Mouse (Mus musculus): ENCODE measurements around the gene Dcun1d2.

Gene Dcun1d2

GRCm38 (mm10) chr8:13254019-13254418 lies 33.9 kb downstream of the Dcun1d2 start, which contains the start of gene Adprhl1:
TSS of gene Adprhl1 (minus strand) at chr8:13254162.
- peak; percentile 75 to 79 for DNase-seq (ENCODE audit: low spot score in 2 of 2)

- DNase-seq (ENCODE audit: low spot score in 2 of 2): no peak
Measured at GRCm38 (mm10) chr8:13253413-13253812, 34.5 kb downstream of the Dcun1d2 start.

- DNase-seq (ENCODE audit: low spot score in 2 of 2): no peak
Measured at GRCm38 (mm10) chr8:13252837-13253236, 35.1 kb downstream of the Dcun1d2 start.

- DNase-seq (ENCODE audit: low spot score in 2 of 2): no peak
Measured at GRCm38 (mm10) chr8:13244343-13244880, 43.5 kb downstream of the Dcun1d2 start.

DNA sequence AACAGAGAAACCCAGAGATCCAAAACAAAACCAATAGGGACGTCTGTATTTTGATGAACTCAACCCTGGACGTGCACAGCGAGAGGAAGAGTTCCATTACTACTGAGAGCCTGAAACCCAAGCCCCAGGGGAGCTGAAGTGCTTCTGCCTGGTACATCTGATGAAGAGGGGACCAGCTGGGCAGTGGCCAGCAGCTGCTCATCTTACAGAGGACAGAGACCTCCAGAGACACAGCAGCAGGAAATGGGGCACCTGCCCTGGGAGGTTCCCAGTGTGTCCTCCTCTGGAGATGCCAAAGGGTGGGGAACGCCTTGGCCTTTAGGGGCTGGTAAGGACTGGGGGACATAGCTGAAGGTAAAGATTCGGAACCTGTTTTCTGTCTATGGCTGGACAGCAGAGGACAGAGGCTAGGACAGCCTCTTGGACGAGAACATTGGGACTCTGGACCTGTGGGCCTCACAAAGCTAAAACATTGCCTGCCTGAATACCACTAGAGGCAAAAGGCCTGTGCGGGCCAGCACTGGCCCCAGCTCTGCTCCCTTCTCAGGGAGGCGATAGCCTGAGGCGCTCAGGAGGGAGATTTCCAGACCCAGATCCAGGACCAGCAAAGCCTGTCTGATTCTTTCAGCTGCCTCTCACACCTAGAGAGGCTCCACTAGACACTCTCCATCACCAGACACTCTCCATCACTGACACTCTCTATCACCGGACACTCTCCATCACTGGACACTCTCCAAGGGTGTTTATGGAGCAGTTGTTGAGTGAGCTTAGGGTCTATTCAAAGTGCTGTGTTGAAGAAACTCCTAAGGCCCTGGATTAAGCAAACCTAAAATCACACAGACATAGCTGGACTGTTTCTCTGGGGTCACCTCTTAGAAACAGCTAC lies 44.7 kb downstream of the Dcun1d2 start:
- DNase-seq (ENCODE audit: low spot score in 2 of 2): no peak

- no peak for DNase-seq (ENCODE audit: low spot score in 2 of 2)
Measured at GRCm38 (mm10) chr8:13240691-13241090, 47.2 kb downstream of the Dcun1d2 start.

GRCm38 (mm10) chr8:13240055-13240454 lies 47.9 kb downstream of the Dcun1d2 start:
- no peak for DNase-seq (ENCODE audit: low spot score in 2 of 2)

- DNase-seq (ENCODE audit: low spot score in 2 of 2): no peak
Measured at GRCm38 (mm10) chr8:13234803-13235202, 53.1 kb downstream of the Dcun1d2 start.

GRCm38 (mm10) chr8:13230471-13230870 lies 57.5 kb downstream of the Dcun1d2 start:
- no peak for DNase-seq (ENCODE audit: low spot score in 2 of 2)

GRCm38 (mm10) chr8:13229802-13230201 lies 58.1 kb downstream of the Dcun1d2 start:
- DNase-seq (ENCODE audit: low spot score in 2 of 2): no peak

DNA sequence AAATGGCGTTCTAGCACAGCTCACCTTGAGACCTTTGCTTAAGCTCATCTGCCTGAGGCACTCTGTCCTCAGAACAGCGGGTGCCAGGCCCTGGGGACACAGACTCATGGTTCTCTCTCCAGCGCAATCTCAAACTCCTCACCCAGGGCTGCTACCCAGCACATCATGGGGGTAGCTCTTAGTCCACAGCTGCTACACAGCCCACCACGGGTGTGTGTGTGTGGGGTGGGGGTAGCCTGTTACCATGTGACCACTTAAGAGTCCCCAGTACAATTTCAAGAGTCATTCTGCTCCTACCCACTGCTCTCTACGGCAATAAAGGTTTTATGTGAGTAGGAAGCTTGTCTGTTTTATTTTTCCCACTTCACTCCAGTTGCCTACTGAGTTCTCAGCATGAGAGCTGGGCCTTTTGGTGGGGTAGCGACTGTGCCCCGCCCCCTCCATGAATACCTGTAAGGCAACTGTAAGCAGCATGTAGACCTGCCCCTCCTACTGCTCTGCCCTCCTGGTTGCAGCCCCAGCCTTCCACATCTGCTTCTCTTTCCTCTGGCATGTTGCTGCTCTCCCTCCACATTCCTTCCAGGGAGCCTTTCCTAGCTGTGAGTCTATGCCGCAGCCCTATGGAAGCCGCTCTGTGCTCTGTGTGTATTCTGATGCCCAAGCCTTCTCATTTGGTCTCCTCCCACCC lies 58.9 kb downstream of the Dcun1d2 start:
- DNase-seq (ENCODE audit: low spot score in 2 of 2): no peak

DNA sequence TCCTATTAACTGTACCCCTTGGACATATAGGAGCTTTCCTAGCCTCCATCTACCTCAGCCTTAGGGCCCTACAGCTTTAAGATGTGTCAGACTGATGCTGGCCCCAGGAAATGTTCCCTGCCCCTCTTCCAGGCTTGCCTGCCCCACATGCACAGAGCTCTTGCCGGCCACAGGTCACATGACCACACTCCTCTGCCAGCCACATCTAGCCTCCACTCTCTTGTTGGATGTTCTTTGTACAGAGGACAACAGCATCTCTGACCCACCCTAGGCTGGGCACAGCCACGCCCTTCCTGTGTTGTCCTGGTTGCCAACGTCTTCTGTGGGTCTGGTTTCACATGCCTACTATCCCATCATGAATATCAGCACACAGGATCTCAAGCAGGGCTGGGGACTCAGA lies 60.7 kb downstream of the Dcun1d2 start:
- no peak for DNase-seq (ENCODE audit: low spot score in 2 of 2)

GRCm38 (mm10) chr8:13226288-13226687 lies 61.6 kb downstream of the Dcun1d2 start:
- DNase-seq (ENCODE audit: low spot score in 2 of 2): no peak

DNA sequence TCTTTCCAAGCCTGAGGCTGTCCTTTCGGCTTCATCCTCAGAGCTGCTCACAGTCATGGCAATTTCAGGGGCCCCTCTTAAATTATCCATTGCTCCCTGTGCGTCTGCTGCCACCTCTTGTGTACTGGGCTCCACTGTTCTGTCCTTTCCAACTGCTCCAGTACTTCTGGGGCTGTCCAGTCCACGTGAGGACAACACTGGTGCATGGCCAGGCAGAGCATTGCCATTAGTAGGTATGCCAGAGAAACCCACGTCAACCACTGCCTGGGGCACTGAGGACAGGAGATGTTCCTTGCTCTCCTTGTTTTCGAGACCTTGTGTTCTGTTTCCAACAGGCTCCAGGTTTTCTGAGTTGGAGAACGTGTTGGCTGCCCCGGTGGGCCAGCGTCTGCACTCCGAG lies 63.5 kb downstream of the Dcun1d2 start:
- DNase-seq (ENCODE audit: low spot score in 2 of 2): no peak

GRCm38 (mm10) chr8:13218441-13218840 lies 69.5 kb downstream of the Dcun1d2 start:
- no peak for DNase-seq (ENCODE audit: low spot score in 2 of 2)

GRCm38 (mm10) chr8:13217986-13218385 lies 69.9 kb downstream of the Dcun1d2 start:
- DNase-seq (ENCODE audit: low spot score in 2 of 2): no peak

- DNase-seq (ENCODE audit: low spot score in 2 of 2): no peak
Measured at GRCm38 (mm10) chr8:13217093-13217492, 70.8 kb downstream of the Dcun1d2 start.

- no peak for DNase-seq (ENCODE audit: low spot score in 2 of 2)
Measured at GRCm38 (mm10) chr8:13216386-13216785, 71.5 kb downstream of the Dcun1d2 start.

- peak; percentile 84 to 88 for DNase-seq (ENCODE audit: low spot score in 2 of 2)
Measured at GRCm38 (mm10) chr8:13213479-13214268, 74.3 kb downstream of the Dcun1d2 start.

- DNase-seq (ENCODE audit: low spot score in 2 of 2): no peak
Measured at GRCm38 (mm10) chr8:13209770-13210169, 78.2 kb downstream of the Dcun1d2 start.

DNA sequence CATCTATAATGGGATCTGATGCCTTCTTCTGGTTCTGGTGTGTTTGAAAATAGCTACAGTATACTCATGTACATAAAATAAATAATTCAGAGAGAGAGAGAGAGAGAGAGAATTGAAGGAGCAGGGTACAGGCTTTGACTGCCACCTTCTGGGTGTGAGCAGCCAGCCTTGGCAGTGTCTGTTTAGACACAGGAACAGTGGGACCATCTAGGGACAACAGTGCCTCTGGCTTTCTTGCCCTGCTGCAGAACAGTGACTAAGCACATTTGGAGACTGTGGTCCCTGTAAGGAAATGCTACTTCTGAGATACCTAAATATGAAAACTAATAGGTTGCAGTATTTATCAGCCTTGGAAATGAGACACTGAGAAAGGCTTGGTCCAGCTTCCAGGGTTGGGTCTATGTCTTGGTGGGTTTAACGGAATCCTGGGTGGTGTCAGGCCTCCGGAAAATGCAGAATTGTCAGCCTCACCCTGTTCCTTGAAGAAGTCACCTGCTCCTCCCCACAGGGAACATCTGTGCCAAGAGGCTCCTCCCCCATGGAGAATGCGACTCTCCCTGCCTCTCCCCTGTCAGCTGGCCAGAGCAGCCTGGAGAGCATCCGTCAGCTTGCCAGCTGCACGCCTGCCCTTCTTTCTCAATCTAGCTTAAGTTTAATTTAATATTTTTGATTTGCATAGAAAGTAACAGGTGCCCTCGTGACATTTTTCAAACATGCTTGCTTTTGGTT lies 79.1 kb downstream of the Dcun1d2 start:
- DNase-seq (ENCODE audit: low spot score in 2 of 2): no peak

Measured in frontal cortex, postnatal 36 days (tissue).